Mouse (Mus musculus) kidney, embryonic 14.5 days (tissue): ENCODE measurements at regions not wholly inside any gene's neighbourhood (a gene's known extent, or its start where the extent isn't known, plus 50 kb on each side); places are given as distances from the start of the nearest gene placed in this dataset.

Source experiments
- ATAC-seq: fragments of 200-750 bp; cut with Nextera tagmentation; 2 replicates; pipeline ENCODE4 v1.8.0; 2017; ENCODE audit warnings: moderate number of reproducible peaks, mild to moderate bottlenecking, moderate TSS enrichment, moderate library complexity; ENCODE audit not compliant: low FRiP score, low TSS enrichment
- H3K27ac ChIP-seq: fragments of 300-500 bp; sonication (generic); 2 replicates; pipeline ENCODE4 v1.5.1; 2014; ENCODE audit warnings: low read depth, mild to moderate bottlenecking, low read length, moderate library complexity, mixed read lengths
- H3K27me3 ChIP-seq: fragments of 300-500 bp; sonication (generic); 2 replicates; pipeline ENCODE4 v1.6.1; 2014; ENCODE audit warnings: mild to moderate bottlenecking, low read length; ENCODE audit not compliant: control insufficient read depth, insufficient read depth
- H3K36me3 ChIP-seq: fragments of 300-500 bp; sonication (generic); 2 replicates; pipeline ENCODE4 v1.6.1; 2014; ENCODE audit warnings: low read length, mixed read lengths; ENCODE audit not compliant: control insufficient read depth, insufficient read depth
- H3K4me1 ChIP-seq: fragments of 300-500 bp; sonication (generic); 2 replicates; pipeline ENCODE4 v1.6.1; 2014; ENCODE audit warnings: low read length, mixed read lengths; ENCODE audit not compliant: control insufficient read depth, insufficient read depth
- H3K4me2 ChIP-seq: fragments of 300-500 bp; sonication (generic); replicated peaks from 2 replicates; pipeline ENCODE4 v1.6.1; 2014; ENCODE audit warnings: low read depth, mild to moderate bottlenecking, low read length
- H3K4me3 ChIP-seq: fragments of 300-500 bp; sonication (generic); 2 replicates; pipeline ENCODE4 v1.5.1; 2014; ENCODE audit warnings: mild to moderate bottlenecking, low read length
- H3K9ac ChIP-seq: fragments of 300-500 bp; sonication (generic); 2 replicates; pipeline ENCODE4 v1.6.1; 2014; ENCODE audit warnings: low read depth, mild to moderate bottlenecking, low read length, moderate library complexity
- H3K9me3 ChIP-seq: fragments of 300-500 bp; sonication (generic); 2 replicates; pipeline ENCODE4 v1.6.1; 2016; ENCODE audit warnings: low read length; ENCODE audit not compliant: control insufficient read depth
- WGBS: fragments of 180-500 bp; shearing (Covaris S2); extraction: QIAGEN DNeasy Blood & Tissue Kit; methylation state at CpG from one replicate; pipeline ENCODE4 v1.1.7; 2014; 5-methylcytosine and 5-hydroxymethylcytosine counted together

GRCm38 (mm10) chr13:97388851-97389479, 148.1 kb downstream of the Enc1 start:
- no peak overlapping the region for H3K4me2 ChIP-seq
- ATAC-seq, result no peak
- WGBS, result 68% methylated on average over 11 of the region's 11 CpGs
- H3K9me3 ChIP-seq, result no peaks in the 10 kb centered on the region
- H3K4me1 ChIP-seq, result no peaks in the 10 kb centered on the region; the same call in 1 of the 2 replicates
- no peaks in the 10 kb centered on the region for H3K27me3 ChIP-seq
- H3K36me3 ChIP-seq, result no peaks in the 10 kb centered on the region
- no peak overlapping the region for H3K27ac ChIP-seq
- H3K9ac ChIP-seq, result no peak overlapping the region
- H3K4me3 ChIP-seq, result no peak overlapping the region

GRCm38 (mm10) chr13:97386511-97386910, 145.6 kb downstream of the Enc1 start:
- Histone ChIP-seq H3K9me3 (no peaks in the 10 kb centered on the region), H3K27ac (no peak overlapping the region), H3K36me3 (no peaks in the 10 kb centered on the region), H3K4me3 (no peak overlapping the region), H3K27me3 (no peaks in the 10 kb centered on the region), H3K4me2 (no peak overlapping the region), H3K9ac (no peak overlapping the region), H3K4me1 (no peaks in the 10 kb centered on the region; the same call in 1 of the 2 replicates)
- 43% methylated on average over 3 of the region's 3 CpGs for WGBS
- no peak for ATAC-seq

- H3K4me1 ChIP-seq, result no peaks in the 10 kb centered on the region; the same call in 1 of the 2 replicates
- H3K9ac ChIP-seq, result no peak overlapping the region
- no peaks in the 10 kb centered on the region for H3K36me3 ChIP-seq
- no peak overlapping the region for H3K4me3 ChIP-seq
- no peak overlapping the region for H3K4me2 ChIP-seq
- 96% methylated on average over 8 of the region's 8 CpGs for WGBS
- H3K9me3 ChIP-seq, result no peaks in the 10 kb centered on the region
- ATAC-seq, result no peak
- H3K27ac ChIP-seq, result no peak overlapping the region
- no peaks in the 10 kb centered on the region for H3K27me3 ChIP-seq
Observed at GRCm38 (mm10) chr13:97385531-97385930, 144.6 kb downstream of the Enc1 start.

GRCm38 (mm10) chr13:97384091-97384777, 143.3 kb downstream of the Enc1 start:
- 62% methylated on average over 16 of the region's 16 CpGs for WGBS
- no peak; the same call in 1 of the 2 replicates for ATAC-seq
- Histone ChIP-seq H3K9me3 (no peaks in the 10 kb centered on the region), H3K27ac (no peak overlapping the region), H3K27me3 (no peaks in the 10 kb centered on the region), H3K4me3 (no peak overlapping the region), H3K9ac (no peak overlapping the region), H3K36me3 (no peaks in the 10 kb centered on the region), H3K4me2 (no peak overlapping the region), H3K4me1 (no peaks in the 10 kb centered on the region; the same call in 1 of the 2 replicates)

- no peaks in the 10 kb centered on the region for H3K9me3 ChIP-seq
- H3K4me1 ChIP-seq, result no peaks in the 10 kb centered on the region; the same call in 1 of the 2 replicates
- H3K9ac ChIP-seq, result no peak overlapping the region
- no peak overlapping the region for H3K4me2 ChIP-seq
- H3K4me3 ChIP-seq, result no peak overlapping the region
- WGBS, result 63% methylated on average over 4 of the region's 4 CpGs
- no peaks in the 10 kb centered on the region for H3K27me3 ChIP-seq
- no peaks in the 10 kb centered on the region for H3K36me3 ChIP-seq
- H3K27ac ChIP-seq, result no peak overlapping the region
- ATAC-seq, result no peak
Observed at GRCm38 (mm10) chr13:97383351-97383750, 142.4 kb downstream of the Enc1 start.

GRCm38 (mm10) chr13:97380366-97380765, 139.5 kb downstream of the Enc1 start:
- Histone ChIP-seq H3K27me3 (no peaks in the 10 kb centered on the region), H3K9me3 (no peaks in the 10 kb centered on the region), H3K36me3 (no peaks in the 10 kb centered on the region), H3K4me3 (no peak overlapping the region), H3K4me1 (peaks cover 1% of the 10 kb centered on the region; the same call in 1 of the 2 replicates), H3K27ac (no peak overlapping the region), H3K4me2 (no peak overlapping the region), H3K9ac (no peak overlapping the region)
- WGBS, result 45% methylated on average over 11 of the region's 11 CpGs
- no peak for ATAC-seq

- H3K27ac ChIP-seq, result no peak overlapping the region
- H3K9ac ChIP-seq, result no peak overlapping the region
- no peaks in the 10 kb centered on the region for H3K27me3 ChIP-seq
- no peak overlapping the region for H3K4me2 ChIP-seq
- 70% methylated on average over 6 of the region's 6 CpGs for WGBS
- H3K9me3 ChIP-seq, result no peaks in the 10 kb centered on the region
- peaks cover 2% of the 10 kb centered on the region; the same call in 1 of the 2 replicates for H3K4me1 ChIP-seq
- no peak for ATAC-seq
- H3K36me3 ChIP-seq, result no peaks in the 10 kb centered on the region
- no peak overlapping the region for H3K4me3 ChIP-seq
Observed at GRCm38 (mm10) chr13:97376232-97376523, 135.3 kb downstream of the Enc1 start.

- Histone ChIP-seq H3K9ac (no peak overlapping the region), H3K4me1 (peaks cover 6% of the 10 kb centered on the region; the same call in 1 of the 2 replicates), H3K4me3 (no peak overlapping the region), H3K36me3 (no peaks in the 10 kb centered on the region), H3K27ac (no peak overlapping the region), H3K27me3 (no peaks in the 10 kb centered on the region), H3K4me2 (no peak overlapping the region), H3K9me3 (no peaks in the 10 kb centered on the region)
- ATAC-seq, result no peak
- WGBS, result 53% methylated on average over 14 of the region's 14 CpGs
Observed at GRCm38 (mm10) chr13:97375501-97376231, 134.8 kb downstream of the Enc1 start.

- no peaks in the 10 kb centered on the region for H3K9me3 ChIP-seq
- no peak for ATAC-seq
- peaks cover 6% of the 10 kb centered on the region; the same call in 1 of the 2 replicates for H3K4me1 ChIP-seq
- H3K9ac ChIP-seq, result no peak overlapping the region
- H3K36me3 ChIP-seq, result no peaks in the 10 kb centered on the region
- H3K4me3 ChIP-seq, result no peak overlapping the region
- H3K27ac ChIP-seq, result peak overlapping the region; percentile 65; the same call in 1 of the 2 replicates
- no peak overlapping the region for H3K4me2 ChIP-seq
- 34% methylated on average over 7 of the region's 7 CpGs for WGBS
- no peaks in the 10 kb centered on the region for H3K27me3 ChIP-seq
Observed at GRCm38 (mm10) chr13:97372348-97372747, 131.4 kb downstream of the Enc1 start.
